Mouse (Mus musculus) MN1 (cell line): Measurements from ENCODE around the gene Fam181a.

Source experiments
- DNase-seq: peaks from one replicate; pipeline ENCODE4 v3.0.0-alpha.2; 2016; ENCODE audit warnings: low spot score

Gene Fam181a

GRCm38 (mm10) chr12:103310744-103311267 is at the start of gene Fam181a:
TSS of gene Fam181a (plus strand) at chr12:103310975.
- no peak for DNase-seq

DNA sequence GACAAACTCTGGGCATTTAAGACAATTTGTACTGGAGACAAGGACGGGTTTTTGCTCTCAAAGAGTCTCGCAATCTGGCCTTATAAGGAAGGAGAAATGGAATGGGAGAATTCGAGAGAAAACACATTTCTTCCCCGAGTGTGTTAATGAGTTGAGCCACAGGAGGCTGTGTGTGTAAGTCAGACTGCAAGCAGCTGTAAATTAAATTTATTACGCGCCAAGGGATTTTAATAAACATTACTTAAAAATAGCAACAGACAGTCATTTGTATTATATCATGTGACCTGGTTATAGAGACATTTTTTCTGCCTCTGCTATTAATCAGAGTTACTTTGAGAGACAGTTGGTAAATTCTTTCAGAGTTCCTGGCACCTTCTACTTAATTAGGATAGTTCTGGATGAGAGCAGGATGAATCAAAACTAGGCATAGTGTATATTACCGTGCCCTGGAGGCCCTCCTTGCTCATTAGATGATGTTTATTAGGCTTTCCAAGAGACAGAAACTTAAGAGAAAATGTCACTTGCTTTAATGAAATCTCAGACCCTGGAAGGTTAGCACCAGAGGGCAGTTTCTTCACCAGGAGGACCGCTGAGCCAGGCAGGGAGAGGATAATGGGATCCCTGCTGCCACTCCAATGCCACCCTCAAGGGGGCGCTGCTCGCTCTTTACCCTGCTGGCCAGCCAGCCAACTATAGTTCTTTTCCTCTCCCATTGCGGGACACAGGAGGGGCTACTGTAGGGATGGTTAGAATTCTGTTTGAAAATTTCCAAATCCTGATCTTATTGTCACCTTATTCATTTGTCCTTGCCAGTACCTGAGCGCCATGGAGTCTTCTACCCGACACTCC is 48.5 kb upstream of the Fam181a start:
- peak; percentile 12 for DNase-seq

GRCm38 (mm10) chr12:103266605-103267004 is 44.2 kb upstream of the Fam181a start:
- DNase-seq = no peak

DNA sequence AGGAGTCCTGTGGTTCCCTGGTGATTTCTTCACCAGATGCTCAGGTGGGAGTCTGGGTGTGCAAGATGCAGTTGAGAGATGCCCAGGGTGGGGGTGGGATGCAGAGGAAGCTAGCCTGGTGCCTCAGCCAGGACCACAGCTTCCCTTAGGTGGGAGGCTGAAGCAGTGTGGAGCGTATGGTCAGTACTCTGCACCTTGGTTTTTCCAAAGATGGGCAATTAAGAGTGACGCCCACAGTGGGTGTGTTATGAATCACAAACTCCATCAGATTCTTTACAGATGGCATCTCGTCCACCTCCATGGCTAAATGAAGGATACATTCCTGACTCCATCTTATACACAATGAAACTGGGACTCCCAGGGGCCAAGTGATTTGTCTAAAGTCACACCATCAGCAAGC is 38.6 kb upstream of the Fam181a start:
- DNase-seq = no peak

DNA sequence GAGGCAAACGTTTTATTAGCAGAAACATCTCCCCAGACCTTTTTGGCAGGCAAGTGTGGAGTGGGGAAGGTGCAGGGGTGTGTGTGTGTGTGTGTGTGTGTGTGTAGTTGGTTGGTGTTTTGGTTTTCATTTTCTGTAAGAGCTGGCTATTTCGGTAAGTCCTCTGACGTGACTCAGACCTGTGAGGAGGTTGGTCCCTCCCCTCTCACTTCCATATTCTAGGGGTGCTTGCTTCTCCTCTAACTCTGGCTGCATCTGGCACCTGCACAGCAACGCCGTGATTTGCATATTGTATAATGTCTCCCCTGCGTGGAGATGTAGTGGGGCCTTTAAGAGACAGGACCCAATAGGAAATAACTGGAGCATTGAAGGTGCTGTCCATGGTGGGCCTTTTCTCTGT is 37.7 kb upstream of the Fam181a start:
- no peak for DNase-seq

GRCm38 (mm10) chr12:103273732-103274131 is 37.0 kb upstream of the Fam181a start:
- no peak for DNase-seq

DNA sequence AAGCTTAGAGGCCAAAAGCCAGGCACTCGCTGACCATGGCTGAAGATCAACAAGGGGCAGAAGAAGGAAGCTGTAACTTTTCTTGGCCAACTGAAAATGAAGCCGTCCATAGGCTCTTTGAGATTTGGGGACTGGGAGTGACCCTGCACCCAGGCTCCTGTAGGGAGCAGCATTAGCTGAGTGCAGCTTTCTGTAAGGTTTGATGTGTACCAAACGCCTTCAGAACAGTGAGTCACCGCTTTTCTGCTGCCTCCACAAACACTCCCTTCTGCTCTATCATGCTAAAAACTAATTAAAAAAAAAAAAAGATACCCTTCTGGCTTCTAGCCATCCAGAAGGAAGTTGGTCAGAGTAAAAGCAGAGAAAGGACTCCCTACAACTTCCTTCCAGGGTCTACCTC is 34.4 kb upstream of the Fam181a start:
- DNase-seq = peak; percentile 69

- peak; percentile 6 for DNase-seq
Observed at GRCm38 (mm10) chr12:103281491-103281890, 29.3 kb upstream of the Fam181a start.

DNA sequence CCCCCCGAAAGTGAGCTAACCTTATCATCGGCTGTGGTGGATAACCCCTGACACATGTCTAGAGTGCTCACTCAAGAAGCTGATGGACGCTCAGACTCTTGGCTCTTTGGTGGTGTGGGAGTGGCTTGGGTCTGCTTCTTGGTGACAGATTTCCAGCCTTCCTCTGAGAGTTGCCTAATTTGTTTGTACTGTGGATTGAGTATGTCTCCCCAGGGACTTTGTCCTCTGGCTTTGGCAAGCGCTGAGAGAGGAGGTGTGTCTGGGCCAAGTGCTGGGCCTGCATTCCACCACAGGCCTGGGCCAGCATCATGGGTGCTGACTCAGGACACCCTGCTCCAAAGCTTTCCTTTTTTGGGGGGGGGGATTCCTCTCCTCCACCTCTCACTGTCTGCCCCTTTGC is 28.9 kb upstream of the Fam181a start:
- DNase-seq = peak; percentile 73

DNA sequence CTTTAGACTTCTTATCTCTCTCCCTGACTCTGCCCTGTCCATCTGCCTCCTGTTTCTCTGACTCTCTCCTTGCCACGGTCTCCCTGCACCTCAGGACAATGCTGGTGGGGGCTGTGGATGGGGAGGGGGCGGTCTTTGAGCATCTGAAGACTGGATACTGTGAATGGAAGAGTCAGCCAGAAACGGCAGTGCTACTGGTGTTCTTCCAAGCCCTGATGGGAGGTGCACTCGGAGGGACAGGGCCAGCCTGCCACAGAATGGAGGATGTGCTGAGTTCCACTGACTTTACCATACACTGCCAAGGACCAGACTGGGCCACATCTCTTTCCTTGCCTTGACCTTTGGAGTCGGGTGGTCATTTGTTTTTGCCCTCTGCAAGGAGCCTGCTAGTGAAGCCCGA is 27.8 kb upstream of the Fam181a start:
- DNase-seq = no peak

- DNase-seq = no peak
Observed at GRCm38 (mm10) chr12:103283411-103283810, 27.4 kb upstream of the Fam181a start.

- DNase-seq = peak; percentile 62
Observed at GRCm38 (mm10) chr12:103287276-103287675, 23.5 kb upstream of the Fam181a start.

- no peak for DNase-seq
Observed at GRCm38 (mm10) chr12:103292366-103292765, 18.4 kb upstream of the Fam181a start.

GRCm38 (mm10) chr12:103296292-103296691 is 14.5 kb upstream of the Fam181a start:
- no peak for DNase-seq

DNA sequence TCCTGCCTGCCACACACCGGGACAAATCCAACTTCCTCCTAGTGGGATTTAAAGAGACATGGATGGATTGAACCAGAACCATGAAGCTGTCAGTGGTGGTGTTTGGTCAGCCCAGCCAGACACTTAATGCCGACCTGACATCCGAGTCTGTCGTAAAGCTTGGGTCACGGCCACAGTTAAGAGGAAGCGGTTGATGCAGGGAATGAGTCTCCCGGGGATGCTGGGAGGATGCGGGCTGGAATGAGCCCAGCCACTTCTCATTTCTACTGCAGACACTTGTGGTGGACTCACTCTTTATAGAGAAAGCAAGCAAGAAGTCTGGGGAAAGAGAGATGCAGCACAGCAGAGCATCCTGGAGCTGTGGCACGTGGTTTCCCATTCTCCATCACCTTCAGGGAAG is 10.3 kb upstream of the Fam181a start:
- no peak for DNase-seq

DNA sequence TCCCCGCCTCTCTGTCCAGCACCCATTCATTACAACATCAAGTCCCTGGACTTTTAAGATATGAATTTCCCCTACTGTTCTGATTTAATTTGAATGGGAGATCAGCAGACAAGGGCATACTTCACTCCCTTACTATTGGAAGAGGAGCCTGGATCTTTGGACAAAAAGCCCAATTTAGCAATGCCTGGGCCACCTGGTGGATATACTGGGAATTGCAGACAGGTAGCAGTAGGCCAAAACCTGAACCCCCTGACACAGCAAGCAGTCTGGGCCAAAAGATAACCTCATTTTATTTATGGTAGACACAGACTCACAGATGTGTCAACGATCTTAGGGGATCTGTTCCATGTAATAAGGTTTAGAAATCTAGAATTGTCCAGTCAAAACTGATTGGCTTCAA is 9.1 kb upstream of the Fam181a start:
- DNase-seq = peak; percentile 52

- DNase-seq = no peak
Observed at GRCm38 (mm10) chr12:103302960-103303359, 7.8 kb upstream of the Fam181a start.

DNA sequence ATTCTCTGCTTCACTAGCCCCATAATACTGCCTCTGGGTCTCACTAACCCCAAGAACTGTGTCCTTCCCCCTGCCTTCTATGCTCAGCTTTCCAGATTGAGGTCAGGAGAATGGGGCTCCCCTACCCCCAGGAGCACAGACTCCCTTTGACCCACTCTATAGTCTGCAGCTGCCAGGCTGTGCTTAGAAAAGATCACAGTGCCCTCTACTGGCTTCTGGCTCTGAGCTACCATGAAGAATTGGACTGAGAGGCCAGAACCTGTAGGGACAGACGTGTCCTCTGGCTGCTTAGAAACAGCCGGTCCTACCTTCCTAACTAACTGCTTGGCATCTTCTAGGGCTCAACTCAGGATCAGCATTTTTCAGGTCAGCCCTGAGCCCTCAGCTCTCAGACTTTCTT is 4.6 kb upstream of the Fam181a start:
- peak; percentile 21 for DNase-seq

GRCm38 (mm10) chr12:103306720-103307119 is 4.1 kb upstream of the Fam181a start:
- DNase-seq = peak; percentile 27

- DNase-seq = no peak
Observed at GRCm38 (mm10) chr12:103311921-103312320, 1.1 kb downstream of the Fam181a start.

DNA sequence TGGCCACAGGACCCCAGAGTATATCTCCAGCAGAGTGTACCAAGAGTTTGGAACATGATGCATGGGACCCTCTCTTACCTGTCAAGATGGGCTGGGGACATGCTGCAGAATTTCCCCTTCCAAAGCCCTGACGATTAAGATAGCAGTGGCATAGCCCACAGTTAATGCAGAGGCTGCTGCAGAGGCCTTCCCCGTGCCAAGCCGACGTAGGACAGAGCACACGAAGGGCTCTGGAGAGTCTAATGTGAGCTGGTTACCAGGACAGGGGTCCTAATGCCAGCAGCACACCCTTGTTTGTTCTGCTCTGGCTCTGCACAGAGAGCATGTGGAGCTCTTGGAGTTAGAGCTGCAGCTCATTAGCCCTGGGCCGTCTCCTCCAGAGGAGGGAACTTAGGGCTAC is 2.5 kb downstream of the Fam181a start:
- no peak for DNase-seq

GRCm38 (mm10) chr12:103313871-103314639 is 3.3 kb downstream of the Fam181a start:
- DNase-seq = no peak
